19 mouse cellular contexts compared by ENCODE assay signal in genomic region chr3:104095936-104096335, GRCm38 (mm10).
DNase-seq lines count a peak whose midpoint lies in the region; ATAC-seq and TF ChIP-seq lines count a peak whose summit lies in the region.
"Had no signal": no experiment of that assay in that cellular context is flagged by ENCODE, and none has a peak within 500 bp of the region (broad histone marks: within the 10 kb centered on the region; RNA-seq: fewer than 3 reads in every experiment).

No protein-coding gene starts in this region.

- no peak overlapping the region for H3K27ac ChIP-seq in heart, embryonic 12.5 days (ENCODE audit: poor library complexity, severe bottlenecking)
- H3K27ac ChIP-seq in heart, adult 2 months: peak overlapping the region; percentile 64
- H3K27ac ChIP-seq in heart, embryonic 13.5 days (replicated peaks): peak overlapping the region; percentile 15; the same call in 1 of the 2 replicates
- no peak overlapping the region for H3K27ac ChIP-seq in lung, postnatal 0 days (ENCODE audit: low read length)
- no peak overlapping the region for H3K27ac ChIP-seq in limb, embryonic 10.5 days
- H3K27ac ChIP-seq: embryonic facial prominence, embryonic 15.5 days; hindbrain, embryonic 13.5 days; stomach, postnatal 0 days had no signal

- TF ChIP-seq CTCF in heart, adult 2 months (IDR thresholded peaks at IDR 0.05): no peak
- TF ChIP-seq CTCF in lung, postnatal 0 days (IDR thresholded peaks at IDR 0.05): no peak

- H3K36me3 ChIP-seq in heart, embryonic 12.5 days: peaks cover 6% of the 10 kb centered on the region
- peaks cover 6% of the 10 kb centered on the region for H3K36me3 ChIP-seq in heart, adult 2 months (ENCODE audit: control insufficient read depth, insufficient read depth, low read length)
- H3K36me3 ChIP-seq in heart, embryonic 13.5 days: peaks cover 20% of the 10 kb centered on the region
- H3K36me3 ChIP-seq in lung, postnatal 0 days (ENCODE audit: insufficient read depth, low read length): no peaks in the 10 kb centered on the region
- peaks cover 3% of the 10 kb centered on the region; the same call in 1 of the 2 replicates for H3K36me3 ChIP-seq in limb, embryonic 10.5 days
- H3K36me3 ChIP-seq: embryonic facial prominence, embryonic 15.5 days; G1E had no signal

- intact Hi-C loops in heart, adult 2 months (cut with DNase I): no loop called here

- WGBS in heart, embryonic 12.5 days: 33% methylated on average over 3 of the region's 3 CpGs
- WGBS in heart, adult 2 months: 8% methylated on average over 3 of the region's 3 CpGs
- WGBS in heart, embryonic 13.5 days: 19% methylated on average over 3 of the region's 3 CpGs
- 20% methylated on average over 3 of the region's 3 CpGs for WGBS in lung, postnatal 0 days
- 79% methylated on average over 3 of the region's 3 CpGs for WGBS in limb, embryonic 10.5 days

- DNase-seq in heart, adult 11 months: peak; percentile 94
- peak in 1 of 2 experiments; percentile 40 for DNase-seq in heart, adult 2 months
- peak; percentile 48 for DNase-seq in lung, postnatal 0 days (ENCODE audit: low spot score)
- no peak for DNase-seq in limb, embryonic 10.5 days (ENCODE audit: low spot score)
- DNase-seq in urinary bladder, postnatal 10 days (ENCODE audit: low spot score): no peak
- DNase-seq: adrenal gland, postnatal 14 days; cerebellum, postnatal 36 days; gastrocnemius, postnatal 25 days; kidney, adult 11 months; liver; spleen, adult 18-20 months; thymus, postnatal 4 days had no signal

- no peaks in the 10 kb centered on the region for H3K27me3 ChIP-seq in heart, embryonic 12.5 days (replicated peaks)
- H3K27me3 ChIP-seq in heart, adult 2 months (ENCODE audit: control insufficient read depth, insufficient read depth, low read length): no peaks in the 10 kb centered on the region
- no peaks in the 10 kb centered on the region for H3K27me3 ChIP-seq in heart, embryonic 13.5 days (replicated peaks)
- H3K27me3 ChIP-seq in lung, postnatal 0 days (replicated peaks; ENCODE audit: insufficient read depth, low read length): no peaks in the 10 kb centered on the region
- no peaks in the 10 kb centered on the region for H3K27me3 ChIP-seq in limb, embryonic 10.5 days (ENCODE audit: low read depth, poor library complexity, severe bottlenecking)
- H3K27me3 ChIP-seq: embryonic facial prominence, embryonic 15.5 days; hindbrain, embryonic 13.5 days had no signal

- H3K79me2 ChIP-seq in heart, adult 2 months (replicated peaks; ENCODE audit: control insufficient read depth, insufficient read depth, low read length): peaks cover 1% of the 10 kb centered on the region; the same call in 1 of the 2 replicates

- H3K9me3 ChIP-seq in heart, embryonic 12.5 days (replicated peaks): no peaks in the 10 kb centered on the region
- H3K9me3 ChIP-seq in heart, embryonic 13.5 days: no peaks in the 10 kb centered on the region
- no peaks in the 10 kb centered on the region for H3K9me3 ChIP-seq in lung, postnatal 0 days (ENCODE audit: low read length)
- H3K9me3 ChIP-seq in limb, embryonic 10.5 days (replicated peaks): no peaks in the 10 kb centered on the region
- H3K9me3 ChIP-seq: embryonic facial prominence, embryonic 15.5 days; G1E; hindbrain, embryonic 13.5 days had no signal

- H3K4me3 ChIP-seq in heart, embryonic 12.5 days: no peak overlapping the region
- H3K4me3 ChIP-seq in heart, adult 2 months: no peak overlapping the region
- no peak overlapping the region for H3K4me3 ChIP-seq in heart, embryonic 13.5 days
- H3K4me3 ChIP-seq in lung, postnatal 0 days (ENCODE audit: low read depth, low read length): no peak overlapping the region
- H3K4me3 ChIP-seq in limb, embryonic 10.5 days: no peak overlapping the region
- H3K4me3 ChIP-seq: embryonic facial prominence, embryonic 15.5 days; hindbrain, embryonic 13.5 days had no signal

- no peaks in the 10 kb centered on the region for H3K4me1 ChIP-seq in heart, embryonic 12.5 days (replicated peaks)
- H3K4me1 ChIP-seq in heart, adult 2 months (ENCODE audit: control insufficient read depth, insufficient read depth, low read length): peaks cover 7% of the 10 kb centered on the region
- peaks cover 6% of the 10 kb centered on the region; the same call in 1 of the 2 replicates for H3K4me1 ChIP-seq in heart, embryonic 13.5 days
- H3K4me1 ChIP-seq in lung, postnatal 0 days (ENCODE audit: insufficient read depth, low read depth, low read length): no peaks in the 10 kb centered on the region
- no peaks in the 10 kb centered on the region for H3K4me1 ChIP-seq in limb, embryonic 10.5 days
- H3K4me1 ChIP-seq: embryonic facial prominence, embryonic 15.5 days; hindbrain, embryonic 13.5 days had no signal

- no peak overlapping the region for H3K4me2 ChIP-seq in heart, embryonic 12.5 days
- 0 out of 2 replicates have a peak overlapping the region, but pooled peaks have one; percentile 11 for H3K4me2 ChIP-seq in heart, embryonic 13.5 days
- H3K4me2 ChIP-seq in lung, postnatal 0 days (replicated peaks; ENCODE audit: low read depth, low read length): no peak overlapping the region
- H3K4me2 ChIP-seq: embryonic facial prominence, embryonic 15.5 days; hindbrain, embryonic 13.5 days had no signal

- H3K9ac ChIP-seq in heart, embryonic 12.5 days: no peak overlapping the region
- no peak overlapping the region for H3K9ac ChIP-seq in heart, adult 2 months (ENCODE audit: low read depth, low read length)
- no peak overlapping the region for H3K9ac ChIP-seq in heart, embryonic 13.5 days
- H3K9ac ChIP-seq in lung, postnatal 0 days (replicated peaks; ENCODE audit: low read depth): no peak overlapping the region
- H3K9ac ChIP-seq: embryonic facial prominence, embryonic 15.5 days; hindbrain, embryonic 13.5 days had no signal

- no peak for TF ChIP-seq POLR2A in heart, adult 2 months (IDR thresholded peaks at IDR 0.05; ENCODE audit: insufficient read depth, low read depth, low read length)

- 0 out of 2 replicates have a peak, but pooled peaks have one; percentile 43 for TF ChIP-seq EP300 in heart, adult 2 months (IDR thresholded peaks at IDR 0.05; ENCODE audit: insufficient read depth, low read depth, low read length)
- TF ChIP-seq EP300 in lung, postnatal 0 days (IDR thresholded peaks at IDR 0.05): no peak

- ATAC-seq in heart, embryonic 12.5 days (ENCODE audit: insufficient number of reproducible peaks, low FRiP score): no peak
- no peak for ATAC-seq in heart, embryonic 13.5 days (ENCODE audit: extremely low read depth, insufficient number of reproducible peaks, low FRiP score, low TSS enrichment)
- ATAC-seq in lung, postnatal 0 days: peak; percentile 68
- ATAC-seq: forebrain, embryonic 16.5 days had no signal

Comparison
In these comparisons a context has a peak if more than half of its experiments do, and no peak if none do; other contexts are left out.
1. H3K27ac ChIP-seq: peak in heart, adult 2 months (single experiment) and heart, embryonic 13.5 days (single experiment); none in heart, embryonic 12.5 days (single experiment), lung, postnatal 0 days (single experiment) and limb, embryonic 10.5 days (single experiment).
2. DNase-seq: peak in heart, adult 11 months (single experiment) and lung, postnatal 0 days (single experiment); none in limb, embryonic 10.5 days (single experiment) and urinary bladder, postnatal 10 days (single experiment).